Mouse (Mus musculus) heart, postnatal 36 days (tissue): ENCODE measurements around the gene Hist1h4m. TPM values are rescaled to one million over a fixed set of nuclear protein-coding genes. Genes with fewer than 3 reads are reported as not detected.
"Not testable (repeated sequence)": the region's sequence is repeated elsewhere in the genome, so short reads cannot be mapped to it uniquely, and the experiment has no call there.

ENCODE experiments used
- DNase-seq, 2 experiments: peaks; one replicate each; pipeline ENCODE4 v3.0.0; 2021 to 2022
- intact Hi-C: fragments of 180-260 bp; cut with DNase I; formaldehyde crosslinking; loops from one replicate; pipeline ENCODE4 v1.15.1; 2025
- total RNA-seq, 2 experiments: library from RNA; stranded (reverse); gene quantifications; 2 replicates each; pipeline ENCODE4 v1.2.3; 2021

Hist1h4m gene
- total RNA-seq, result 10 to 100 TPM; 61.3 to 84.6 TPM

DNA sequence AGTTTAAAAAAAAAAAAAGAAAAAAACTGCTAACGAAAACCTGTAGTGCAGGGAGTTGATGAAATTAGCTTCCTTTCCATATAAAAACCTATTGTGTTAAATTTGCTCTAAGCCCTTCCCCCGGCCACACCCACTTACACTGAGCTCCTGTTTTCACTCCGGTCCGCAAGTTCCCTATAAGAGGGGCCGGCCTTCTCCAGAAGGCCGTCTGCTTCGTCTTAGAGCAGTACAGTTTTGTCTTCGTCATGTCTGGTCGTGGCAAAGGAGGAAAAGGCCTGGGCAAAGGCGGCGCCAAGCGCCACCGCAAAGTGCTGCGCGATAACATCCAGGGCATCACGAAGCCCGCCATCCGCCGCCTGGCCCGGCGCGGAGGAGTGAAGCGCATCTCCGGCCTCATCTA, at the start of gene Hist1h4m:
TSS of gene Hist1h4m (plus strand) at position 208 of the 400 bp plus-strand sequence.
- intact Hi-C loops, result not testable (repeated sequence)
- peak; percentile 45 to 49 for DNase-seq

DNA sequence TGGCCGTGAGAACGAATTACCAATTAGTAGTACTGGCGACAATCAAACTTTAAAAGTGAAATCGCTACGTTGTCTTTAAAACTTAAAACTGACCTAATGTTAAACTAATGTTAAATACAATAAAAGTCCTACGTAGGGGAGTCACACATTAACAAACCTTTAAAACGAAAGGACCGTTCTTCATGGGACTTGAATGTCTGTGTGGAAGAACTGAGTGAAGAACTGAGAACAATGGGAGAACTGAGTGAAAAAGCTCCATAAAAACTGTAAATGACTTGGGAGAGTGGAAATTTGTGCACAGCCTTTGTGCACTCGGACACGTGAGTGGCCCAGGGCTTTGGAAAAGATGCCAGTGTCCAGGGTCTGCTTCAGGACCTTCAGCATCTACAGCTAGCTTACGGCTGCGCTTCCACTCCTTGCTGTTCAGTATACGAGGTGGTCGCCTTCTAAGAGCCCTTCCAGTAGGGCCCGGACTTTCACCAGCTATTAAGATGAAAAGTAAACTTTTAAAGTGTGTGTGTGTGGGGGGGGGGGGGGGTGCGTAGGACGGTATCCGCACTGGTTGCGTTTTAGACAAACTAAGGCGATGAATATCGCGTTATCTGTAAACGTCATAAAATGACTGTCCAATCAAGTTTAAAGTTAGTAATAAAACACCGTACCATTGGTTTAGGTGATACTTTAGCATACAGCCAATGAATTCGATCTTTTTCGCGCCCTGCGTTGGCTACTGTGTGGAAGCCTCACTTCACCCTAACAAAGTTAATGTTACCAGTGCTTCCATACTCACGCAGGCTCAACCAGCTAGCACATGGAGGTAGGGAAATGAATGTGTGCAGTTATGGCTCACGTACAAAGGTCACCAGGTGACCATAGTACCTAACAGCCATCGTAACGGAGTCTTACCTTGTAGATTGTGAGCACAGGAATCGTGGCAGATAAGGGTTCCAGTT, 32.5 kb upstream of the Hist1h4m start:
- intact Hi-C loops, result no loop called here
- peak; percentile 58 to 65 for DNase-seq

DNA sequence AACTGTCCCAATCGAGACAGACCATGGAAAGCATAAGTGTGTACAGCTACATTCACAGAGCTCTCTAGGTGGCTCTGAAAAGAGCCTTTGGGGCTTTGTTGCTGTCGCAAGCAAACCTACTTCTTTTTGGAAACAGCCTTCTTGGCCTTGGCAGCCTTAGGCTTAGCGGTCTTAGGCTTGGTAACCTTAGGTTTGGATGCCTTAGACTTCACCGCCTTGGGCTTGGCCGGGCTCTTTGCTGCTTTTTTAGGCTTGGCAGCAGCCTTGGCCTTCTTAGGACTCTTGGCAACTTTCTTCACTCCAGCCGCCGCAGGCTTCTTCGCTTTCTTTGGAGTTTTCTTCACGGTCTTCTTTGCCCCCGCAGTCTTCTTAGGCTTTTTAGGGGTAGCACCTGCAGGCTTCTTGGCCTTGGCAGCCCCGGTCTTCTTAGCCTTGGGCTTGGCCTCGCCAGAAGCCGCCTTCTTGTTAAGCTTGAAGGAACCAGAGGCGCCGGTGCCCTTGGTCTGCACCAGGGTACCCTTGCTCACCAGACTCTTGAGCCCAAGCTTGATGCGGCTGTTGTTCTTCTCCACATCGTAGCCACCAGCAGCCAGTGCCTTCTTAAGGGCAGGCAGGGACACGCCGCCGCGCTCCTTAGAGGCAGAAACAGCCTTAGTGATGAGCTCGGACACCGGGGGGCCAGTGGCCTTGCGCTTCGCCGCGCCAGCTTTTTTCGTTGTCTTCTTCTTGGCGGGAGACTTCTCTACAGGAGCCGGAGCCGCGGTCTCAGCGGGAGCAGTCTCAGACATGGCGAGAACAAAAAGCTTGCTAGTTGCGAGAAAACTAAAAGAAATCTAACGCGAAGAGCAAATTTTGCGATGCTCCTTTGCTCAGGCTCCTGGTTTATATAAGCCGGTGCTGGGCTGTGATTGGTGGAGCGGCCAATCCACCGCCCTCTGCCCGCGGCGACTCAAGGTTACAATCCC, 31.5 kb upstream of the Hist1h4m start, which contains the start of gene Hist1h1b:
TSS of gene Hist1h1b (minus strand) at position 859 of the 965 bp plus-strand sequence.
- peak; percentile 42 to 64 for DNase-seq
- intact Hi-C loops, result loop anchor here (10.0 kb wide), 5 partner anchors 55 to 1905 kb away; partner anchors contain the start of genes Hist1h2ac, Hist1h2ai, Hist1h2ap and Hist1h2bc

DNA sequence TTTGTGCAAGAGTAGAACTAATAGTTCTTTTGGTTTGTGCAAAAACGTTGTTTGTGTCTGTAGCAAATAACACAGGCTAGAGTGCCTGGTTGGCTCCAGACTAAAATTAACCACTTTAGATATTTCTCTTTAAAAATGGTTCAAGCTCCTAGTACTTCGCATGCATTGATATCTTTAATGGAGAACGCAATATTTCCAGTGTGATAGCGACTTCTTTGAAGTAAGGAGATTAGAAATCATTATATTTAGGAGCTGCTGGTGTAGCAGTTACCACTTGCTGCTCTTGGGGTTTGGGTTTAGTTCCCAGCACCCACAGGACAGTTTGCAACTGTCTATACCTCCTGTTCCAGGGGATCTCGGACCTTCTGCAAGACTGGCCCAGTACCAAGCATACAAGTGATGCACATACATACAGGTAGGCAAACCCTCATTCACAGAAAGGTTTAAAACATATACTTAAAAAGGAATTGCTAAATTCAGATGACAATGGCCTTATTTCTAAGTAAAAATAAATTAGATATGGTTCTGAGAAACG, 30.5 kb upstream of the Hist1h4m start:
- intact Hi-C loops, result loop anchor here (10.0 kb wide), 5 partner anchors 54 to 1904 kb away; partner anchors contain the start of genes Hist1h2ac, Hist1h2ai, Hist1h2ap and Hist1h2bc
- DNase-seq, result no peak

DNA sequence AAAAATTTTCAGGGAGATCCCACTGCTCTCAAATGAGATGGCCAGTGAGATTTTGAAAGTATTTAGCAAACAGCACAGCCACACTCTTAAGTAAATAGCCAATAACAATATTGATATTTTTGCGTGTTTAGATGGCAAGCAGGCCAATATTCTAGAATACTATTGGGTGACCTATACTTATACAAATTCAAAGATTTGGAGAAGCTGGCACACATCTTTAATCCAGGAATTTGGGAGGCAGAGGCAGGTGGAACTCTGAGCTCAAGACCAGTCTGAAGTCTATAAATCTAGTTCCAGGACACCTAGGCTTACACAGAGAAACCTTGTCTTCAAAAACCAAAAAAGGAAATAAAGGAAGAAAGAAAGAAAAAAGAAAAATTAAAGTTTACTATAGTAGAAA, 29.9 kb upstream of the Hist1h4m start:
- intact Hi-C loops, result loop anchor here (10.0 kb wide), 5 partner anchors 53 to 1903 kb away; partner anchors contain the start of genes Hist1h2ac, Hist1h2ai, Hist1h2ap and Hist1h2bc
- no peak for DNase-seq

DNA sequence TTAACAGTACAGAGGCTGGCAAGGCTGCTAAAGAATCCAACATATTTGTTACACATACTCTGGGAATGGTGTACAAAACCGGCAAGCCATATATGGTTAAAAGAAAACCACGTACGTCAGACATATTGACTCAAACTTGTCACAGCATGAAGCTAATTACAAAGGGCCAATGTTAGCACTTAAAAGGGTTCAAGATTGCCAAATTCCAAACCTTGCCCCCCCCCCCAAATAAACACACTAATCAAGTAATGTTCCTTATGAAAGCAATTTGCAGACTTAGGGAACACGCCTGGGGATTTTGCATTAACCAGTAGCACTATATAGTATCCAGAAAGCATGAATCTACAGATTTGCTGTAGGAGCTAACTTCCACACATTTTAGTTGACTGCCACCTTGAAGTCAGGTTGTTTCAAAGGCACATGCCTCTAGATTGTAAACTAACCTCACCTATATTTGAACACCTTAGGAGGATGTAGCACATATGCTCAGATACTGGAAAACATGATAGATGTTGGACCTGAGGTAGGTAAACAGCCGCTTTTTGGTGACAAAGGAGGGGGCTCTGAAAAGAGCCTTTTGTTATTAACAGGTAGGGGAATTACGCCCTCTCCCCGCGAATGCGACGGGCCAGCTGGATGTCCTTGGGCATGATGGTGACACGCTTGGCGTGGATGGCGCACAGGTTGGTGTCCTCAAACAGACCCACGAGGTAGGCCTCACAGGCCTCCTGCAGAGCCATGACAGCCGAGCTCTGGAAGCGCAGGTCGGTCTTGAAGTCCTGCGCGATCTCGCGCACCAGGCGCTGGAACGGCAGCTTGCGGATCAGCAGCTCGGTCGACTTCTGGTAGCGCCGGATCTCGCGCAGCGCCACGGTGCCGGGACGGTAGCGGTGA, 28.9 kb upstream of the Hist1h4m start:
- intact Hi-C loops, result loop anchor here (10.0 kb wide), 5 partner anchors 52 to 1902 kb away; partner anchors contain the start of genes Hist1h2ac, Hist1h2ai, Hist1h2ap and Hist1h2bc
- peak in 1 of 2 experiments; percentile 25 for DNase-seq

DNA sequence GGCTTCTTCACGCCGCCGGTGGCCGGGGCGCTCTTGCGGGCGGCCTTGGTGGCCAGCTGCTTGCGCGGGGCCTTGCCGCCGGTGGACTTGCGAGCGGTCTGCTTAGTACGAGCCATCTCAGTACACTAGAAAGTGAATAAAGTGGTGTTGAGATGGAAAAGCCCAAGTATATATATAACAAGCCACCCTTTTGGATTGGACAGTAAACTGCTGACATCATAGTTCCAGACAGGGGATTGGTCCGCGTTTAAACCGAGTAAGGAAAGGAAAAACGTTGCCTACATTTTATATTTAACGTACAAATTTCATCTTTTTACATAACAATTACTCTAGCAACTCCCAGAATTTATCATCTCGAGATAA, 28.3 kb upstream of the Hist1h4m start, which contains the start of gene Hist1h3i:
TSS of gene Hist1h3i (minus strand) at position 116 of the 363 bp plus-strand sequence.
- intact Hi-C loops, result loop anchor here (10.0 kb wide), 5 partner anchors 52 to 1902 kb away; partner anchors contain the start of genes Hist1h2ac, Hist1h2ai, Hist1h2ap and Hist1h2bc

DNA sequence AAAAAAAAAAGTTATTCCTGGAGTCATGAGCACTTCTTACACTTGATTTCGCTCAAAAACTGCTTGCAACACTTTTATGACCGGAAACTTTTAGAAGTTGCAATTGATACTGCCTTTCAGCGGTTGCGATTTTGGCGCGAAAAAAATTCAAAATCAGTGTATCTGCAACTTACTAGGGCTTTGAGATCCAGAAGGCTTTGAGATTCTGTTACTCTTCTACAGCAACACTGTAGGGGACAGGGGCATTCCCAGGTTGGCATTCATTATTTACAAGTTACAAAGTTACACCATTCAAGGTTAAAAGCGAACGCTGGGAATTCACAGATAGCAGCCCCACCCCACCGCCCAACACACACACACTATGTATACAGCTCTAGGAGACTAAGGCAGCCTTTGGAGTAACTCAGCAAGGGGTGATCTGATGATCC, 27.8 kb upstream of the Hist1h4m start:
- DNase-seq, result peak in 1 of 2 experiments; percentile 11
- intact Hi-C loops, result loop anchor here (10.0 kb wide), 5 partner anchors 51 to 1901 kb away; partner anchors contain the start of genes Hist1h2ac, Hist1h2ai, Hist1h2ap and Hist1h2bc

More for the DNA sequence above, 28.3 kb upstream of the Hist1h4m start, which contains the start of gene Hist1h3i:
- DNase-seq, result peak; percentile 17 to 68

DNA sequence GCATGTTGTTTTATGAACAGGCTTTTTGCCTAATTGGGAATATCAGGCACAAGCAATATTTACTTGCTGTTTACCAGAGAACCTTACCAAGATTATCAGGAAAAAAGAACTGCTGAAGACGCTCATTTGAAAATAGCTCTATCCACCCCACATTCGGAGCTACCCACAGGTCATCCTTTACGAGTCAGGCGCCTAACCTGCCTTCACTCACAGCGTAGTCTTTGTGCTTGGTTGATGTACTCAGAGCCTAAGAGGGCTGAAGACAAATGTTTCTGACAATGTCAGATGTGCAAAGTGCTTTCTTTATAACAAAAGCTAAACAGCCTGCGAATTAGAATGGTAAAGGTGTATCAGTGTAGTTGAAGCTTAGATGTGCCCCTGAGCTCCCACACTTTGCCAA, 27.2 kb upstream of the Hist1h4m start:
- no peak for DNase-seq
- intact Hi-C loops, result loop anchor here (10.0 kb wide), 5 partner anchors 50 to 1900 kb away; partner anchors contain the start of genes Hist1h2ac, Hist1h2ai, Hist1h2ap and Hist1h2bc

DNA sequence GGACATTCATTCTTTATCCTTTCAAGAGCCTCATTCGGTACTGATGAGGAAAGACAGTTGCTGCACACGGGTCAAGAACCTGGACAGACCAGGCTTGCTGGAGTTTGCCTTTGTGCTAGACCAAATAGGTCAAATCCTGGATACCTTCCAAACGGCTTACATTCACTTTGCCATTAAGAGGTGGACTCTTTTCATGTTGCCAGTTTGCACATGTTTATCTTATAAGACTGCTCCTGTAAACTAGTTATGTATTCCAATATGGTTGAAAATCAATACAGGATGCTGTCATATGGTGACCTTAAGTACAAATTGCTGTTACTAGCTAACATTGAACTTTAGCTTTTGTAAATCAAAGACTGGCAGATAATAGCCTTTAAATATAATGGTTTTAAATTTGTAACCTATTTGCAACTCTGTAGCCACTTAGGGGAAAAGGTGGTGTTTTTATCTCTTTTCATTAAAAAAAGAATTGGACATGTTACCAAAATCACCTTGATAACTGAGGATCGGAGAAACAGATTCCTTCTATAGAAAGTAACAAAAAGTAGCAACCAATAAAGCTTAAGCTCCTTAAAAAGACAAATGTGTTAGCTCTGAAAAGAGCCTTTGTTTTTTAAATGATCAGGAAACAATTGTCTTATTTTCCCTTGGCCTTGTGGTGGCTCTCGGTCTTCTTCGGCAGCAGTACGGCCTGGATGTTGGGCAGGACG, 25.2 kb upstream of the Hist1h4m start:
- no peak for DNase-seq
- intact Hi-C loops, result loop anchor here (10.0 kb wide), 5 partner anchors 48 to 1898 kb away; partner anchors contain the start of genes Hist1h2ac, Hist1h2ai, Hist1h2ap and Hist1h2bc

DNA sequence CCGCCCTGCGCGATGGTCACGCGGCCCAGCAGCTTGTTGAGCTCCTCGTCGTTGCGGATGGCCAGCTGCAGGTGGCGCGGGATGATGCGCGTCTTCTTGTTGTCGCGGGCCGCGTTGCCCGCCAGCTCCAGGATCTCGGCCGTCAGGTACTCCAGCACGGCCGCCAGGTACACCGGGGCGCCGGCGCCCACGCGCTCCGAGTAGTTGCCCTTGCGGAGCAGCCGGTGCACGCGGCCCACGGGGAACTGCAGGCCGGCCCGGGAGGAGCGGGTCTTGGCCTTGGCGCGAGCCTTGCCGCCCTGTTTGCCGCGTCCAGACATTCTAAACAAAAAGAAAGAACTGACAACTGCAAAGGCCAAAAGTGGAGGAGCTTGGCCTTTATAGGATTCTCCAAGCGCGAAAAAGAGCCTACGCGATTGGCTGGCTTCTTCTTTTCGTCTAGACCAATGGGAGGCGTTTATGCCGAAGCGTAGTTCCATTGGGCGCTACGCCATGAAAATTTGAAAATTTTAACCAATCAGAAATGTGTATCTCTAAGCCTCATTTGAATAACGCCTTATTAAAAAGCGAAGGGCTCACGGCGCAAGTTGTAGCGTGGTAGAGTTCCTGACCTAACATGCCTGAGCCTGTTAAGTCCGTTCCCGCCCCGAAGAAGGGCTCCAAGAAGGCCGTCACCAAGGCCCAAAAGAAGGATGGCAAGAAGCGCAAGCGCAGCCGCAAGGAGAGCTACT, 24.5 kb upstream of the Hist1h4m start, which contains the start of the genes Hist1h2an and Hist1h2bp:
TSS of gene Hist1h2an (minus strand) at position 320 of the 731 bp plus-strand sequence.
TSS of gene Hist1h2bp (plus strand) at position 563 of the 731 bp plus-strand sequence.
- intact Hi-C loops, result loop anchor here (10.0 kb wide), 5 partner anchors 48 to 1898 kb away; partner anchors contain the start of genes Hist1h2ac, Hist1h2ai, Hist1h2ap and Hist1h2bc
- peak; percentile 77 to 86 for DNase-seq

DNA sequence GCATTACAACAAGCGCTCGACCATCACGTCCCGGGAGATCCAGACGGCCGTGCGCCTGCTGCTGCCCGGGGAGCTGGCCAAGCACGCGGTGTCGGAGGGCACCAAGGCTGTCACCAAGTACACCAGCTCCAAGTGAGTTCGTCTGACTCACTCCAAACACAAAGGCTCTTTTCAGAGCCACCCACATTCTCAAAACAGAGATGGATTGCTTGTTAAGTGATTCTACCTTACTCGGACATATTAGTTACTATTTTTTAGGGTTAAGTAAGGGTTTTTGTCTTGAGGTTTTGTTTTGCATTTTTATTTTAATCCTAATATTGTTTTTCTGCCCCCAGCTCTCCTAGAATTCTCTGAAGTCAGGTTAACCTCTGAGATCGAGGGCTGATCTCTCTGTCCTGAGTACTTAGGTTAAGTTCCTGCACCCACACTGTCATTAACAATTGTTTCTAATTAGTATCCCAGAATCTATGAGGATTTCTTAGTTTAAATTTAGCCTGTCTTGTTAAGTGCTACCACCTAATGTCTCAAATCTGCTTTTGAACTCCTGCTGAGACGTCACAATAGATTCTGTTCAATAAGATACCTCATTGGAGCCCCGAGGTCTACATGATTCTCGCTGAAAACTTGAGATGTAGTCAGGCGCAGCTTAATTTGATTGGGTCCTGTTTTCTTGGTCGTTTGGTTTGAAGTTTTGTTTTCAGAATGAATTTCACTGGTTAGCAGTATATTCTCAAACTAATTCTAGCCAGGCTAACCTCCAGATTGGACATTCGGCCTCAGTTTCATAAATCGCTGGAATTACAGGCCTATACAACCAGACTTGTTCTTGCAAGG, 23.6 kb upstream of the Hist1h4m start:
- intact Hi-C loops, result loop anchor here (10.0 kb wide), 5 partner anchors 47 to 1897 kb away; partner anchors contain the start of genes Hist1h2ac, Hist1h2ai, Hist1h2ap and Hist1h2bc
- no peak for DNase-seq

DNA sequence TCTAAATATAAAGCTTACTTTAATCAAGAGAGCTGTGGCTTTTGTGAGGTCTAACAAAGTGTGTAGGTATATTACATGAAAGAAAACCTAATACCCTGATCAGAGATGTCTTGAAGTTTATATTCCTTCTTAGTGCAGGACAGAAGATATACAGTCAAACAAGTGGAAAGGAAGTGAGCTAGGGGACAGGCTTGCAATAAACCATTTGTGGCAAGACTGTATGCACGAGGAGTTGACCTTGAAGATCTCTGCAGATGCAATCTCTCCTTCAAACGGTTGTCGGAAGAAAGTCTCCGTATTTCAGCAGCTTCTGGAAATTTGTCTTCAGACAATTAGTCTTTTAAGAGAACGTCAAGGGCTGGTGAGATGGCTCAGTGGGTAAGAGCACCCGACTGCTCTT, 21.6 kb upstream of the Hist1h4m start:
- intact Hi-C loops, result loop anchor here (10.0 kb wide), 5 partner anchors 45 to 1895 kb away; partner anchors contain the start of genes Hist1h2ac, Hist1h2ai, Hist1h2ap and Hist1h2bc
- DNase-seq, result no peak

DNA sequence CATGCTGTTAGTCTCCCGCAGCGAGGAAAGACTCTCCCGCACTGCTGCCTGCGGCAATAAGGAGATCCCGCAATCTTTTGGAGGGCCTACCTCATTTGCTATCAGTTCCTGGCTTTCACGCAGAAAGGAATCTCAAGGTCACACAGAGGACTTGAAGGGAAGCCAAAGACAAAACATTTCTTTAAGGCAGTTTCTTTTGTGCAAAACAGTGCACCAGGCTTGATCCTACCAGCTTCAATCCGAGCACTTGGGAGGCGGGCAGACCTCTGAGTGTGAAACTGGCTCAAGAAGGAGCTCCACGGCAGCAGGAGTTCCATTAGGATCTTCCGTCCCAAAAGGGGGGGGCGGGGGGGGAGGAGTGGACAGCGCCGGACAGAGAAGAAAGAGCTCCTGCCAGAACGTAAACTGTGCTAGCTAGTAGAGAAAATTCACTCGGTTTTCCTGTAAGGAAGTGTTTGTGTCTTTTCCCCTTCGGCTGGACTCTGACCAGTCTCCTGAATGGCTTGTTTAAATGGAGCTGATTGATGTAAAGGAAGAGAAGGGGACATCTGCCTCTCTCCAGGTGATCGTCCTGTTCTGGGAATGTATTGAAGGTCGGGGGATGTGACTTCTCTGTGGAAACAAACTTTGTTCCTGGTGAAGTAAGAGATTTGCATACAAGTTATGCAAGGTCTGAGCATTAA, 20.8 kb upstream of the Hist1h4m start:
- intact Hi-C loops, result no loop called here

DNA sequence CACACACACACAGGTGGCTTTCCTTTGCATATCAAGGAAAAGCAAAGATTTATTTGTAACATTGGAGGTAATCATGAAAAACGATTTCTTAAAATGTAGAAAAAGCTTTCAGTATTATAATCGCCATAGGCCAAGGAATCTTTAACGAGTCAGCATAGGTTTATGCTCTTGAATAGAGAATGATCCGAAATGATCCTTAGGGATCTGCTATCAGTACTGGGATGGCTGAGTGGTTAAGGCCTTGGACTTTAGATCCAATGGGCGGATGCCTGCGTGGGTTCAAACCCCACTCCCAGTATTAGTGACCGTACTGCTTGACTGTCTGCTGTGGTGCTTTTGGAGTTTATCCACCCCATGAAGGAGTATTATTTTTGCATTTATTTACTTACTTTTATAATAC, 16.0 kb upstream of the Hist1h4m start:
- intact Hi-C loops, result no loop called here
- no peak for DNase-seq

More for the DNA sequence above, 20.8 kb upstream of the Hist1h4m start:
- no peak for DNase-seq
